Mouse (Mus musculus): ENCODE measurements around the gene Fcnb. TPM values are rescaled to one million over a fixed set of nuclear protein-coding genes. Genes with fewer than 3 reads are reported as not detected.

Fcnb gene
- polyA plus RNA-seq, 1 experiment from 2014 or later = not detected

- in situ Hi-C loops (cut with MboI; ENCODE audit: low pct_unique_long_range_greater_than_20kb) = no loop called here
- no peaks in the 10 kb centered on the region for H3K27me3 ChIP-seq
- POLR2A ChIA-PET = no interaction called here
- CTCF ChIA-PET = no interaction called here
- ATAC-seq = no peak
- no peak for DNase-seq (ENCODE audit: low read depth, low spot score)
- no peak for TF ChIP-seq CTCF (IDR thresholded peaks at IDR 0.05)
Measured at GRCm38 (mm10) chr2:28075616-28076187, 9.0 kb downstream of the Fcnb start.

- DNase-seq (ENCODE audit: low read depth, low spot score) (no peak), ATAC-seq (no peak)
- TF ChIP-seq CTCF (IDR thresholded peaks at IDR 0.05) = no peak
- ChIA-PET CTCF (interaction anchor here (1.2 kb wide), 1 partner anchor 26 kb away, joined by 3 read pairs; no protein-coding TSS in a partner anchor), POLR2A (no interaction called here)
- in situ Hi-C loops (cut with MboI; ENCODE audit: low pct_unique_long_range_greater_than_20kb) = no loop called here
- peaks cover 5% of the 10 kb centered on the region for H3K27me3 ChIP-seq
Measured at GRCm38 (mm10) chr2:28068537-28068878, 16.2 kb downstream of the Fcnb start.

GRCm38 (mm10) chr2:28067821-28068536, 16.7 kb downstream of the Fcnb start:
- peaks cover 5% of the 10 kb centered on the region for H3K27me3 ChIP-seq
- POLR2A ChIA-PET = no interaction called here
- DNase-seq (ENCODE audit: low read depth, low spot score) = no peak
- in situ Hi-C loops (cut with MboI; ENCODE audit: low pct_unique_long_range_greater_than_20kb) = no loop called here
- CTCF ChIA-PET = interaction anchor here (1.2 kb wide), 1 partner anchor 25 kb away, joined by 3 read pairs; no protein-coding TSS in a partner anchor
- TF ChIP-seq CTCF (IDR thresholded peaks at IDR 0.05) = no peak
- no peak for ATAC-seq

- peaks cover 5% of the 10 kb centered on the region for H3K27me3 ChIP-seq
- POLR2A ChIA-PET = no interaction called here
- in situ Hi-C loops (cut with MboI; ENCODE audit: low pct_unique_long_range_greater_than_20kb) = no loop called here
- ATAC-seq (no peak), DNase-seq (ENCODE audit: low read depth, low spot score) (no peak)
- CTCF ChIA-PET = no interaction called here
- TF ChIP-seq CTCF (IDR thresholded peaks at IDR 0.05) = no peak
Measured at GRCm38 (mm10) chr2:28067175-28067574, 17.5 kb downstream of the Fcnb start.

GRCm38 (mm10) chr2:28066686-28067085, 18.0 kb downstream of the Fcnb start:
- TF ChIP-seq CTCF (IDR thresholded peaks at IDR 0.05) = no peak
- ChIA-PET POLR2A (no interaction called here), CTCF (no interaction called here)
- peaks cover 5% of the 10 kb centered on the region for H3K27me3 ChIP-seq
- ATAC-seq = no peak
- DNase-seq (ENCODE audit: low read depth, low spot score) = no peak
- in situ Hi-C loops (cut with MboI; ENCODE audit: low pct_unique_long_range_greater_than_20kb) = no loop called here

- TF ChIP-seq CTCF (IDR thresholded peaks at IDR 0.05) = no peak
- in situ Hi-C loops (cut with MboI; ENCODE audit: low pct_unique_long_range_greater_than_20kb) = no loop called here
- H3K27me3 ChIP-seq = peaks cover 5% of the 10 kb centered on the region
- DNase-seq (ENCODE audit: low read depth, low spot score) (no peak), ATAC-seq (no peak)
- ChIA-PET POLR2A (no interaction called here), CTCF (no interaction called here)
Measured at GRCm38 (mm10) chr2:28065081-28065651, 19.5 kb downstream of the Fcnb start.

- ChIA-PET POLR2A (no interaction called here), CTCF (no interaction called here)
- peaks cover 5% of the 10 kb centered on the region for H3K27me3 ChIP-seq
- DNase-seq (ENCODE audit: low read depth, low spot score) (no peak), ATAC-seq (no peak)
- TF ChIP-seq CTCF (IDR thresholded peaks at IDR 0.05) = no peak
- in situ Hi-C loops (cut with MboI; ENCODE audit: low pct_unique_long_range_greater_than_20kb) = no loop called here
Measured at GRCm38 (mm10) chr2:28064339-28065080, 20.2 kb downstream of the Fcnb start.

GRCm38 (mm10) chr2:28063711-28064338, 20.9 kb downstream of the Fcnb start:
- POLR2A ChIA-PET = no interaction called here
- in situ Hi-C loops (cut with MboI; ENCODE audit: low pct_unique_long_range_greater_than_20kb) = no loop called here
- ATAC-seq = no peak
- CTCF ChIA-PET = no interaction called here
- peaks cover 5% of the 10 kb centered on the region for H3K27me3 ChIP-seq
- TF ChIP-seq CTCF (IDR thresholded peaks at IDR 0.05) = no peak
- no peak for DNase-seq (ENCODE audit: low read depth, low spot score)

GRCm38 (mm10) chr2:28059922-28060321, 24.8 kb downstream of the Fcnb start:
- in situ Hi-C loops (cut with MboI; ENCODE audit: low pct_unique_long_range_greater_than_20kb) = no loop called here
- ChIA-PET POLR2A (no interaction called here), CTCF (no interaction called here)
- DNase-seq (ENCODE audit: low read depth, low spot score) = no peak
- ATAC-seq = no peak
- H3K27me3 ChIP-seq = no peaks in the 10 kb centered on the region
- no peak for TF ChIP-seq CTCF (IDR thresholded peaks at IDR 0.05)

- POLR2A ChIA-PET = no interaction called here
Measured at GRCm38 (mm10) chr2:28047092-28047491, 37.6 kb downstream of the Fcnb start.

GRCm38 (mm10) chr2:28046311-28046710, 38.4 kb downstream of the Fcnb start:
- ATAC-seq (no peak), DNase-seq (ENCODE audit: low read depth, low spot score) (no peak)
- H3K27me3 ChIP-seq = no peaks in the 10 kb centered on the region
- in situ Hi-C loops (cut with MboI; ENCODE audit: low pct_unique_long_range_greater_than_20kb) = no loop called here
- POLR2A ChIA-PET = no interaction called here
- CTCF ChIA-PET = no interaction called here
- no peak for TF ChIP-seq CTCF (IDR thresholded peaks at IDR 0.05)

More at GRCm38 (mm10) chr2:28047092-28047491, 37.6 kb downstream of the Fcnb start:
- no peaks in the 10 kb centered on the region for H3K27me3 ChIP-seq
- DNase-seq (ENCODE audit: low read depth, low spot score) = no peak
- CTCF ChIA-PET = no interaction called here
- no peak for TF ChIP-seq CTCF (IDR thresholded peaks at IDR 0.05)
- ATAC-seq = no peak
- in situ Hi-C loops (cut with MboI; ENCODE audit: low pct_unique_long_range_greater_than_20kb) = no loop called here
